Mouse (Mus musculus) urinary bladder, adult 2 months (tissue): ENCODE results near the gene Orm1. TPM values are rescaled to one million over a fixed set of nuclear protein-coding genes. Genes with fewer than 3 reads are reported as not detected.

ENCODE experiments used
- polyA plus RNA-seq: library from polyadenylated mRNA; depleted of rRNA; stranded (reverse); fragments of >200 nt; gene quantifications from 2 replicates; pipeline ENCODE4 v1.2.3, GENCODE M21; 2012; rRNA removed

Orm1 gene
- polyA plus RNA-seq, 1 experiment, result 12.5 TPM

Other genes with a start within 250 kb of the Orm1 start
- 0.80 and 2.7 TPM in 2 replicates for gene Ambp, start 189.8 kb upstream of the Orm1 start, polyA plus RNA-seq
- gene Kif12, start 172.4 kb upstream of the Orm1 start, polyA plus RNA-seq, result not detected in 2 replicates
- 12.3 and 13.3 TPM in 2 replicates for gene Col27a1, start 130.6 kb upstream of the Orm1 start, polyA plus RNA-seq
- gene Orm3, start 11.6 kb downstream of the Orm1 start, polyA plus RNA-seq, result 0.32 and 0.39 TPM in 2 replicates
- 0.16 and 0.36 TPM in 2 replicates for gene Orm2, start 17.9 kb downstream of the Orm1 start, polyA plus RNA-seq
- gene Akna, start 58.8 kb downstream of the Orm1 start, polyA plus RNA-seq, result 1.8 and 3.5 TPM in 2 replicates
- 4.7 and 4.8 TPM in 2 replicates for gene Whrn, start 151.4 kb downstream of the Orm1 start, polyA plus RNA-seq
- gene Atp6v1g1, start 200.2 kb downstream of the Orm1 start, polyA plus RNA-seq, result 115 and 120 TPM in 2 replicates
- 9.2 and 9.9 TPM in 2 replicates for gene Tmem268, start 214.2 kb downstream of the Orm1 start, polyA plus RNA-seq